Mouse (Mus musculus): Measurements from ENCODE around the gene Slc39a9. TPM values are rescaled to one million over a fixed set of nuclear protein-coding genes. Genes with fewer than 3 reads are reported as not detected.

Gene Slc39a9
- total RNA-seq, 4 experiments from 2014 or later = 5.7 to 9.3 (median 7.8) TPM

DNA sequence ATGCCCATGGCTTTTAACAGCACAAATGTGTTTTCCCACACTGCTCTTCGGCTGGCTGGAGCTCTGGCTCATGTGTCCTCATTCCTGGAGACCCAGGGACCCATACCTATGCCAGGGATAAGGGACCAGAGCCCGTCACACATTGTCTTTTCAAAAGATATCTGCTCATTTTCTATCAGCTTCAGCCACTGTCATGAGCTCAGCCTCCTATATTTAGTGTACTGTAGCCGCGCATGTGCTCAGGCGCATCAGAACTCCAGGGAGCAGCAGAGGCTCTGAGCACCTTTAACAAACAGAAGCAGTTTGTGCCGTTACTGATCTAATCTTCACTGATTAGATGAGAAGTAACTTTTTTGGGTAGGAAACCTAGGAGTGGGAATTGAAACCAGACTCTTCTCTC lies 72.2 kb downstream of the Slc39a9 start:
- DNase-seq (ENCODE audit: low spot score in 2 of 2) = no peak

- DNase-seq (ENCODE audit: low spot score in 2 of 2) = no peak
Measured at GRCm38 (mm10) chr12:80719141-80719540, 75.5 kb downstream of the Slc39a9 start.

DNA sequence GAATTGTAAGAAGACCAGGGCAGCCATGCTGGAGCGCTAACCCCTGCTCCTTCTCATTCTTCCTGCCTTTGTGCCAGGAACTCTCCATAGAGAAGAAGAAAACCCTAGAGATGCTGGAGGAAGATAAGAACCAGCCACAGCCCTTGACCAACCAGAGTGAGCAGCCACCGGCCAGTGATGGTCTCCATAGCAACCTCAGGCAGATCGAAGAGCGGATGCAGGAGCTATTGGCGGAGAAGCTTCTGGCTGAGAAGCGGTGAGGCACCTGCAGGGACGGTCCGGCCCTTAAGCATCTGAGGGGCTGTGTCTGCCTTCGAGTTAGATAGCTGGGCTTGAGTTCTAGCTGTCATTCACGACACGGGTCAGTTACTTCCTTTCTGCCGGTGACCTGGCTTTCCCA lies 76.8 kb downstream of the Slc39a9 start:
- no peak for DNase-seq (ENCODE audit: low spot score in 2 of 2)

DNA sequence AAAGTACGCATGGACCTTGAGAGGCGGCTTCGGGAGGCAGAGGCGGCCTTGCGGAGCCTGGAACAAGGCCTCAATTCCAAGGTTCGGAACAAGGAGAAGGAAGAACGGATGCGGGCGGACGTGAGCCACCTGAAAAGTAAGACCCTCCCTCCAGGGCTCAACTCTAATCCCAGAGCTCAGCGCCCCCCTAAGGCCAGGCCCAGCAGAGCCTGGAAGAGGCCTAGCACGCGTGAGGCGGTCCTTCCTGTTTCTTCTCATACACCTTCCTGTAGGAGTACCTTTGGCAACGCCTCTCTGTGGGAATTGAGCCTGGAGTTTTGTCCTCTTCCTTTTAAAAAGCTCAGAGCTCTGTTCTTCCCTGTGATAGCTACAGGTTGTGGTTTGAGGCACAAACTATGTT lies 77.8 kb downstream of the Slc39a9 start:
- DNase-seq (ENCODE audit: low spot score in 2 of 2) = no peak

GRCm38 (mm10) chr12:80724853-80725559 lies 81.3 kb downstream of the Slc39a9 start:
- peak; percentile 30 to 50 for DNase-seq (ENCODE audit: low spot score in 2 of 2)

GRCm38 (mm10) chr12:80728207-80728606 lies 84.5 kb downstream of the Slc39a9 start:
- no peak for DNase-seq (ENCODE audit: low spot score in 2 of 2)

GRCm38 (mm10) chr12:80728814-80729213 lies 85.1 kb downstream of the Slc39a9 start:
- no peak for DNase-seq (ENCODE audit: low spot score in 2 of 2)

DNA sequence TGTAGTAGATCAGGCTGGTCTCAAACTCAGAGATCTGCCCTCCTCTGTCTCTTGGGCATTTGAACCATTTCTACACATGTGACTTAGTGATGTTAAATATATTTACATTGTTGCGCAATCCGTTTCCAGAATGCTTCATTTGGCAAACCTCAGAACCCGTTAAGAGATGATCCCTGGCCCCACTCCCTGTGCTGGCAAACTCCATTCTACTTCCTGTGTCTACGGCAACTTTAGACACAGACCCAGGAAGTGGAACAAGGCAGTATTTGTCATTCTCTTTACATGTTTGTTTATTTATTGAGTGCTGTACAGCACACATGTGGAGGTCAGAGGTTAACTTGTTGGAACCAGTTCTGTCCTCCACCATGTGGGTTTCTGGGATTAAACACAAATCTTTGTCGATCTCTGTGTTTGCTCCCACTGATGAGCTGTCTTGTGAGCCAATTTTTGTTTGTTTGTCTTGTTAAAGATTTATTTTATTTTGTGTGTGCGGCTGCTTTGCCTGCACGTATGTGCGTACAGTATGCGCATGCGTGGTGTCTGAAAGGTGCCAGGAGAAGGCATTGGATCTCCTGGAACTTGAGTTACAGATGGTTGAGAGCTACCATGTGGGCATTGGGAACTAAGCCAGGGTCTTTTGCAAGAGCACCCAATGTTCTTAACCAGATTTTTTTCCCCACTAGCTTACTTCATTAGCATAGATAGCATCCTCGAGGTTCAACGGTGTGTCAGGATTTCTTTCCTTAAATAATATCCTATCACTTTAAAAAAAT lies 86.3 kb downstream of the Slc39a9 start:
- no peak for DNase-seq (ENCODE audit: low spot score in 2 of 2)

DNA sequence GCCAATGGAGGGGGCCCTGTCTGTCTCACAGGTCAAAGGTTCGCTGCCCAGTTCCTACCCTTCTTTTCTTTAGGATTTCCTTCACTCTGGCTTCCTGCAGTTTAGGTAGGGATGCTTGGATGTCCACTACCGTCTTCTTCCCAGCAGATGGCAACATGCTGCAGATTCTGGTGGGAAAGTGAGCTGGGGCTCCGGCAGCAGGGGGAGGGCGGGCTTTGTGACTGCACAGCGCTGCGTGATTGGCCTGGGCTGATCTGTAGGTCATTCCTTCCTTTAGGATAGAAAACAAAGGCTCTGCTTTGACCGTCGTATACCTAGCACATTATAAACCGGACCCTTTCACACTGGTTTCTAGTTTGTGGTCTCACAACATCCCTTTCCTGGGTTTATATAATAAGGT lies 86.9 kb downstream of the Slc39a9 start:
- DNase-seq (ENCODE audit: low spot score in 2 of 2) = no peak

Other genes with a start within 250 kb of the Slc39a9 start
- gene Dcaf5, start 207.3 kb upstream of the Slc39a9 start, total RNA-seq (2022) = 10 to 100 TPM; 45.9 to 66.0 (median 50.9) TPM
- 10 to 100 TPM; 30.6 to 39.1 (median 34.5) TPM for gene Exd2, start 180.8 kb upstream of the Slc39a9 start, total RNA-seq (2022)
- gene Galnt16, start 125.6 kb upstream of the Slc39a9 start, total RNA-seq (2022) = 1 to 10 TPM; 1.6 to 2.4 (median 1.8) TPM
- 10 to 100 TPM; 15.8 to 25.7 (median 18.7) TPM for gene Erh, start 458 bp downstream of the Slc39a9 start, total RNA-seq (2022)
- gene Plekhd1, start 48.7 kb downstream of the Slc39a9 start, total RNA-seq (2022) = 1 to 10 TPM in 1 of 4 experiments, under 1 TPM in 2, not detected in 1; 0.27 to 1.0 (median 0.65) TPM
- not detected for gene Ccdc177, start 116.8 kb downstream of the Slc39a9 start, total RNA-seq (2022)
- gene Susd6, start 146.6 kb downstream of the Slc39a9 start, total RNA-seq (2022) = 10 to 100 TPM; 39.3 to 51.9 (median 44.3) TPM

All from gastrocnemius, adult 8-10 months (tissue).